Mouse (Mus musculus) mature B cell (primary cell): Measurements from ENCODE around the gene Opcml.

ENCODE experiments used
- in situ Hi-C: fragments of 300-500 bp; cut with MboI; formaldehyde crosslinking; loops from 2 replicates; pipeline ENCODE4 v1.14.3; 2019

The Opcml gene

DNA sequence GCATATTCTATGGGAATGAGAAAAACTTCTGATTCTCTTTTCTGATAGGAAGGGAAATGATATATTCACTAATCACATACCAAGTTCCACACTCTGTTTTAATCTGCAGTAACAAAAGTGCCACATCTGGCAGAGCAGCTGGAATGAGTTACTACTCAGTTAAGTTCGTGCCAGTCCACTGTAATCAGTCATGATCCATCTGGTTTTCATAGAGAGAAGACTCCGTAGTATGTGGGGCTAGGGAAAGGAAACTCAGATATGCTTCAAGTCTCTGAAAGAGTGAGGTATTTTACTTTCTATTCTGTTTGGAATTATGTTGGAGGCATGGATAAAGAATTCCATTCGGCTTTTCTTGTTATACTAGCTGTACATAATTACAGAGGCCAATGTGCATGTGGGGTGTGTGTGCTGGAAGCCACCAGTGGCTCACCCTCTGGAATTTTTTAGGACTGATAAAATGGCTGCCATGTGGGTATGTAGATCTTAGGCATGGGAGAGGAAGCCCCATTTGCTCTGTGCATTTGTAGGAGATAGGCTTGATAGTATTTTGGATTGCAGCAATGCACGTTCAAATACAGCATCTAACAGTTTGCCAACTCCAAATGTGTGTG, 966.4 kb downstream of the Opcml start:
- in situ Hi-C loops, result no loop called here

DNA sequence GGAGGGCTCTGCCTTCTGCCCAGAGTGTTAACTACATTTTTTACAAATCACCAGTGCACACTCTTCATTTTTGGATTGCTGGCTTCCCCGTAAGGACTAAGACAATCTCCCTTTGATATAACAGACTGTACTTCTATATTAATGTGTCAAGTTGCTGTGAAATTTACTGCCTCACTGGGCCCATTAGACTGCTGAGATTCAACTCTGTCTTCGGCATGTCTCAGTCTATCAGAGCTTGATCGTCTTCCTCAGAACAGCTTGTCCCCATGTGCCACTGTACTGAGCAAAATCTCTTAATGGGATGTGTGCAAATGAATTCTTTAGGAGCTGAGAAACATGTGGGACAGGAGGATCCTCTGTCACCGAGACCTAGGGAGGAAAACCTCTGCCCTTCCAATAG, 970.9 kb downstream of the Opcml start:
- in situ Hi-C loops, result no loop called here

DNA sequence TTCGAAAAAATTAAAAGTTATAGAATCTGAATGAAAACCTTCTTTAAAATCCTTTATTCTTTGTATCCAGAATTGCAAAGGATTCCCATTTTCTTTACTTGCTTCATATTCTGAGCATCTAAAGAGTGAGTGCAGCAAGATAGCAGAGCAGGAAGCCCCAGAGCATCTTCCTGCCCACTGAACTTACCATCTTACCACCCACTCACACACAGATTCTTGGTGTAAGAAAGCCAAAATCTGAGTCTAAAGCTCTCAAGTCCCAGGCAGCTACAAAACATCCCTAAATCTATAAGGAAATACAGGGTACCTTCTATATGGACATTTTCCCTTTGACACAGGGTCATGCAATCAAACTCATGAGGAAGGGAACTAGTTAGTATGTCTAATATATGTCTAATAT, 973.6 kb downstream of the Opcml start:
- in situ Hi-C loops, result no loop called here

DNA sequence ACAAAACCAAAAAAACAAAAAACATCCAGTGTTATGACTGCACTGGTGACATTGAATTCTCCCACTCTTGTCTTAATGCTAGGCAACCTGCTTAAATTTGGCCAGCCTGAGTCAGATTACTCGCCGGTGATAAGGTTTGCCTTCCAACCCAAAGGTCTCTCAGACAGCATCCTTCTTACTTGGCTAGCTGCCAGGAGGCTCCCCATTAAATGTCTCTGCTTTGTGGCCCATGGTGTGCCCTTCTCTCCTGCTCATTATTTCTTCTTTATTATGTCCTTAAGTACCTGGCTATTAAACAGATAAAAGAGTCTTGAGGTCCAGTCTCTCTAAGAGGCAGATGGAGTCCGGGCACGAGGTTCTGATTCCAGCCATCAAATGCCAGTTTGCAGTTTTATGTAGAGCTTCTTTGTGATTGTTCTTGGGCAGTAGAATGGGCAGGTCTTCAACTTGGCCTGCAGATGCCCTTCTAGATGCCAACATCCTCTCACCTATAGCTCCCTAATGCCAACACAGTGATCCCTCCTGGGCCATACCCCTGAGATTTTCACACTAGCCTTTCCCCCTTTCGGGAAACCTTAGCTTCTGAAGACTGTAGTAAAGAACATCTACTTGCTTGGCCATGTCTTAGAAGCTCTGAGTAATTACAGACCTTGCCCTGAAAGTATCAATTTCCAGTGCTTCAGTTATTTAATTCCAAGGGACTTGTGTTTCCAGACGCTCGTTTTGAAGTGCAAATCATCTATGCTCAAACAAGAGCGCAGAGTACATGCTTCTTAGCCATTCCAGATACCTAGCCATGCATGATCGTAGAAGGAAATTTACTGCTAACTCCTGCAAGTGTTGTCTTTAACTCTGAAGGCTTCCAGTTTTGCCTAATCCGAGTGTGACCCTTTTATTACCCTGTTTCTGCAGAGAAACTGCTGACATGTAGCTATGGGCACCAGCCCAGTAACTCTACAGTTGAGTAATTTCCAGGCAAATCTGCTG, 986.2 kb downstream of the Opcml start:
- in situ Hi-C loops, result no loop called here

DNA sequence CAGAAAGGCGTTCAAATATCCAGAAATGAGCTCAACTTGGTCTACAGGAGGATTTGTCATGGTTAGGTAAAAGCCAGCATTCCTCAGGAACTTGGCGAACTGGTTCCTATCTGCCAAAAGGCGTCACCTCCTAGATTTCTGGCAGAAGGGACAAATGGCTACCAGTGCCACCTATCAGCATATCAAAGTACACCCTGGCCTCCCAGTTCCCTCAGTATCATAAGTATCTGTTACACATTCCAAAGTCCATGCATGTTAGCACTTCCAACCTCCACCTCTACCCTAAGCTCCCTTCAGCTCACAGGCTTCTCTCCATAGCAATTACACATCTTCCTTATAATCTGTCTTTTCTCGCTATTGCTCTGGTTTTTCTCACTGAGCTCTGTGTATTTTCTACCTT, 993.3 kb downstream of the Opcml start:
- in situ Hi-C loops, result no loop called here

DNA sequence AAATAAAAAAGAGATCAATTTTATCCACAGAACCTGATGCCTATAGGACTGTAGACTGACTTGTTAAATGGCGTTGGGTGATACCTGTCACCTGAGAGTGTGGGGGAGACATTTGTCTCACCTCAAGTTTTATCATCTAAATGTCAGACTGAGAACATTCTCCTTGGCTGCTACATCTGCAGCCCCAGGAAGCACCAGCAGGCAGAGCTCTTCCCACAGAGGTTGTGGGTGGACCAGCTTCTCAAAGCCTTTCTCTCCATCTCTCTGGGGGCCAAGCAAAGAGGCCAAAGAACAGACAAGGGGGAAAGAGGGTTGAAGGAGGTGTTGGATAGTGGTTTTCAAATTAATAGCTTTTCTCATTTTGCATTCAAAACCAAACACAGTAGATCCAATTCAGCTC, 998.9 kb downstream of the Opcml start:
- in situ Hi-C loops, result no loop called here

DNA sequence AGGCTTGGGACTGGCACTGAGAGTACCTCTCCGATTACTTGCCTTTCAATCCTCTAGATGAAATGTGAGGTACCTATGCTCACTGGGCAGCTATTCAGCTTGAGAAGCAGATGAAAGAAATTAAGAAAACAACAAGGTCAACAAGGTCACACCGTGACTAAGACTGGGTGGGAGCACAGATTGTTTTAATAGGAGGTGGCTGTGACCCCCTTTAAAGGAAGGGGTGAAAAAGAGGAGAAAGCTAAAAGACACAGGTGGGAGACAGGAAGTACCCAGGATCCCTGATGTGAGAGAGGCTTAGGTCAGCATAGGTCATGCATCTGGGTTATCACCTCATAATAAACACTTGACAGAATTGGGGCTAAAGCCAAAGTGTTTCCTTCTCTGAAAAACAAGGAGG, 1009.5 kb downstream of the Opcml start:
- in situ Hi-C loops, result no loop called here

DNA sequence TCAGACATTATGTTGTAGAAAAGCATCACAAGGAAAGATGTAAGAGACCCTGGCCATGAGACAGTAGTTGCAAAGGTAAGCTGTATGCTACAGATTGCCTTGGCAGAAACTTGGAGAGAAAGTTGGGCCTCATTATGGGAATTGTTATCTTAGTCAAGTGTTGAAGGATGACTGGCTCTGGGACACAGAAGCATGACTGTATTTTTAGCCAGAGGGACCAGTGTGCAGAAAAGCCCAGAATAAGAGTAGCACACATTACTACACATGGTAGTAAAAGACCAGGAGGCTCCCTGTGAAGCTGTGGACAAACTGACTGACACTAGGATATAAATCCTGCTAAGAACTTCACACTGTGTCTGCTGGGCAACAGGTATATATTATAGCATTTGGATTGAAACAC, 1016.1 kb downstream of the Opcml start:
- in situ Hi-C loops, result no loop called here

DNA sequence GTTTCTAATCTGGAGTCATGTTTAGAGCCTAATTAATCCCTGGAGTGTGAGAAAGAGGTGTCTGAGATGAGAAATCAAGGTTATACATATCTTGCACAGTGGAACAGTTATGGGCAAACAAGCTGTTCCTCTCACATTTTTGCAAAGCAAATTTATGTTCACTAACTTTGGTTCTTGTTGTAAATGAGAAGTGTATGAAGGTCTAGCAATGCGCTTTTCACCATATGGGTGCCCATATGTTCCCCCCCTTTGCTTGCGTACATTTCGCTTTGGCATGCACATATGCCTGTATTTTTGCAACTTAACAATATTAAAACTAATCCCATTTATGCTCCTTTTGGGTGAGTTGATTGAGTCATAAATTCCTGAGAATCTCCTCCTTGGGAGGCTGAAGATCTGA, 1031.5 kb downstream of the Opcml start:
- in situ Hi-C loops, result no loop called here

DNA sequence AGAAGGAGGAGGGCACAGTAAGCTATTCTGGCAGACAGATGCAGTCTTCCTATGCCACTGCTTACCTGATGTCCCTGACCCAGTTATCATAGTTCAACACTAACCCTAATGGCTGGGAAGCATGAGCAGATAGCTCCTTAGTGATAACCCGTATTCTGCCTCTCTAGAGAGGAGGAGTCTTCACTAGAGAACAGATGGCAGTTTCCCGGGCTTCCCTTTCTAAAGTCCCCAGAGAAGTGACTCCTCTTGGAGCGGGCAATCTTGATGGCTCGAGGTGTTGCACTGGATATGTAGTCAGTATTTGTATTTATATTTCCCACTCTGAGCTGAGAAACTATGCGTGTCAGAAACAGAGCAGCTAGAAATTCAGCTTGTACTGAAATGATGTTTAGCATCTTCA, 1031.9 kb downstream of the Opcml start:
- in situ Hi-C loops, result no loop called here

DNA sequence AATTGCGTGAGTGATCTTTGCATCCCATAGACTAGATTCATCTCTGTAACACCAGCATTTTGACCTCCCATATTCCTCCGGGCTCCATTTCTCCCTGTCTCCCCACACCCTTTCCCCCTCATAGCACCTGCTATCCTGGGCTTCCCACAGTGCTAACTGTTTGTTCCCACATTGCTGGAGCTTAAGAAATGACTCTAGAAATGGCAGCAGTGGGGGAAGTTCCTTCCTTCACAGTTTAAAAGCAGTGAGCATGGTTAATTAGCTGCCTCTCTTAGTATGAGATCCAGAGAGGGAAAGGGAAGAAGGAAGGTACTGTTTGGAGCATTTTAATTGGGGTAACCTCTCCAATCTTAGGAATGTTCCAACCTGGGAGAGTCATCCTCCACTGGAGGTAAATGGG, 1035.2 kb downstream of the Opcml start:
- in situ Hi-C loops, result no loop called here

DNA sequence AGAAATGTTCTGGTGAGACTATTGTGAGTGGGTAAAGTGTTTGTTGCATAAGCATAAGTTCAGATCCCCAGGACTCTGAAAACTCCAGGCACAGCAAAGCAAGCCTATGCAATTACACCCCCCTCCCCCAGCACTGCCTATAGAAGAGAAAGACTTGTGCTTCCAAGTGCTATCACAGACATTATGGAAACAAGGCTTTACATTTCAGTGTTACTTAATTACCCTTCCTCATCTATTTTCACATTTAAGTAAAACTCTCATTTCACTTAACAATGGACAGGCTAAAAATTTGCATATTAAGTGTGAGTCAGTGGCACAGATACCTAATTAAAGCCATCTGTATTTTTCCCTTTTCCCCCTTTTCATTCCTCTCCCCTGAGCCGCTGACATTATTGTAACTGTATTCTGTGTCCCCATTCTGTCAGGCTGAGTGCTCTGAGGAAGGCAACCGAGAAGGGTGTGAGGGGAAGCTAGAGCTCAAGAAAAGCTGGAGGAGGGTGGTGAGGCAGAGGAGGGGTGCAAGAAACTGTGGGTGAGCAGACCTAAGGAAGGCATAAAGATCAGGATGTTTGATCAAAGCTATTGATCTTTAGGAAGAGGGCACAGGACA, 1055.5 kb downstream of the Opcml start:
- in situ Hi-C loops, result no loop called here

DNA sequence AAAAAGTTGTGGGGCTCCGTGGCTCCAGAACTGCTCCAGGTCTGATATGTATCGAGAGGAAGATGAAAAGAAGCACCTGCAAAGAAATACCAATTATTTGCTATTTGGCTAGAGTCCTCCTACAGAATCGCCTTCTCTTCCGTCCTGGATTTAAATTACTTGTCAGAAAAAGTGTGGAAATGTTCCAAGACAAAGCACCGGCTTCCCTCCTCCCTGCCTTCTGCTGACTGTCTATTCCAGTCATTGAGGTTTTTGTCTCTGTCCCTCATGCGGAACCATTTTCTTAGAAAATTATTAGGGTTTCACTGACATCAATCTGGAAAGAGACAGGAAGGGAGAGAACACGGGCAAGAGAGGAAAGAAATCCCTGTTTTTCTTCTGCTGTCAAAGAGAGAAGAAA, 1065.3 kb downstream of the Opcml start:
- in situ Hi-C loops, result no loop called here

DNA sequence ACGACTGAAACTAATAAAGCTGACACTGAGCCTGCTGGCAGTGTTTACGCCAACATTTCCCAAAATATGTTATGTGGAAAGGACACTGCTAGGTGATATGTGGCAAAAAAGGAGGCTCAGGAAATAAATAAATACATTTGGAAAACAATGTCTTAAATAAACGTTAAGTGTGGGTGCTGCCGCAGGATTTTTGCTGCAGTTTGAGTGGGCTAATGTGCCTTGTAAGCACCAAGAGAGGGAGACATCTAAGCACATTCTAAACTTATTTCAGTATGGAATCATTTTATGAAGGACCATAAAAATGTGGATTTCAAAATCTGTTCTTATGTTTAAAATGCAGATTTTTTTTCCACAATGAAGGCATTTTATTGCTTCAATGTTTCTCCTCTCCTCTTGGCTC, 1071.4 kb downstream of the Opcml start:
- in situ Hi-C loops, result no loop called here

DNA sequence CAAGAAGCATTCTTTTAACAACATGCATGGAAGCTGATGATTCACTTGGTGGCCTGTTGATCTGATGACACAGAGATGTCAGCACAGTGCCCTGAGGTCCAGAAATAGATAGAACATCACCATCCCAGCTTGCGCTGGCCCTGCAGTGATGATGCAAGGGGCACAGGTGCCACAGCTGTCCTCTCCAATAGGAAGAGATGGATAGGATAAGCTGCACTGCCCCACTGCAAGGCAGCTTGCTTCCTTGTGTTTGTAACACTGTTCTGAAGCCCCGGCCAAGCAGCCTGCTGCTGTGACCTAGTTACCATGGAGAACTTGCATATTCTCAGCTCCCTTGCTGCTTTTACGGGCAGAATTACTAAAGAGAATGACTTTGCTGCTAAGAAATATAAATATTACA, 1076.7 kb downstream of the Opcml start:
- in situ Hi-C loops, result no loop called here

DNA sequence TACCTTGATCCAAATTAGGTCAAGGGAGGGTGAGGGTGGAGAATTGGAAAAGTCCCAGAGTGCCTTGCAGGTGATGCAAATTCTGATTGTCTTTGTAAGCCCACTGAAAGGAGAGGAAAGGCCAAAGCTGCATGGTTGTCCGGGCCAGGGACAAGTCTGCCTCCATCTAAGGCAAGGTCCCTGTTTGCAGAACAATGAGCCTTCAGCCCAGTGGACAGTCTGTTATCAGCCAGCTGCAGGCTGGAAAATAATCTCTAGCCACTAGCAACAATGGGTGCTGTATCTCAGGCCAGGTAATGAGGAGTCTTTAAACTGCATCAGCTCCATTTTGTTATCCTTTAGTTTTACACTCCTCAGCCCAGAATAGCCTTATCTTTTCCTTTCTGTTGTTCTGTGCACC, 1079.9 kb downstream of the Opcml start:
- in situ Hi-C loops, result no loop called here

DNA sequence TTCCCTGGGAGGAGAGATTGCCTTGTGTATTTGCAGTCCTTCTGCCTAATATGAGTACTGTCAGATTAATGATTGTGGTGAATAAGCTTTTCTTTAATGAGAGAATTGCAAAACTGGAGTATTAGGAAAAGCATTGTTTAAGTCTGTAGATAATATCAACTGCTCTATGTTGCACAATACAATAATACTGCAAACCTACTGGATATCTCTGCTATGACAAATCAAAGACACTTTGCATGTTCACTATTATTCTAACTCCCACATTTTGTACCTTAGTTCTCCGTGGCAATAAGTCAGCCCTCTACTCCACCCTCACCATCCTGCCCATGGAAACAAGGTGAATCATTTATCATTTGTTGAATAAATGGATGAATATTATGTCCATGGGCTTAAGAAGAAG, 1092.0 kb downstream of the Opcml start:
- in situ Hi-C loops, result no loop called here

DNA sequence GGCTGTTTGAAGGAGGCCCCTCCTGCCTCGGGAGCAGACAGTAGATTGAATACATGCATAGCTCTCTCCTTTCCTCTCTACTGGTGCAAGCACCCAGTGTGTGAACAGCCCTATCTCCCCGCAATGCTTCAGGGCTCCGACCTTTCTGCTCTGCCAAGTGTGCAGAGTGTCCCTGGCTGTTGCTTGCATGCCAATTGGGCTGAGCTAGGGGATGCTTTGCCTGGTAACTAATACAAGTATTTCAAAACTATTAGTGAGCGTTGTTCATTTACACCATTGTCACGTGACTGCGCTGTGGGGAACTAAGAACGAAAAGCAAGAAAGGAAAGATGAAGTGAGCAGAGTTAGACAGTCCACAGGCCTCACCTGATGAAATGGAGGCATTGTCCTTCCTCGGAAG, 1101.0 kb downstream of the Opcml start:
- in situ Hi-C loops, result no loop called here

DNA sequence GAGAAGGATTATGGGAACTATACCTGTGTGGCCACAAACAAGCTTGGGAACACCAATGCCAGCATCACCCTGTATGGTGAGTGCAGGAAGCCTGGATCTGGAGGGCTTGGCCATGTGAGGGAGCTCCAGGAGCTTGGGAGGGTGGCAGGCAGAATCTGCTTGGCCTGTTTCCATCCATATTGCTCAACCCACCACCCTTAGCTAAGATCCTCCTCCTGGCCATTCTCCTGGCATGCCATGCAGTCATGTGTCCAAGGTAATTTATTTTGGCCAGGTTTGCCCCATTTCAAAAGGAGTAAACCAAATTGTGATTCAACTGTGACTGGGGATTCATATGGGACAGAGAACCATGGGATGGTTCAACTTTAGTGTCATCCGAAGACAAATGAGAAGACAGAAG, 1112.7 kb downstream of the Opcml start:
- in situ Hi-C loops, result no loop called here

DNA sequence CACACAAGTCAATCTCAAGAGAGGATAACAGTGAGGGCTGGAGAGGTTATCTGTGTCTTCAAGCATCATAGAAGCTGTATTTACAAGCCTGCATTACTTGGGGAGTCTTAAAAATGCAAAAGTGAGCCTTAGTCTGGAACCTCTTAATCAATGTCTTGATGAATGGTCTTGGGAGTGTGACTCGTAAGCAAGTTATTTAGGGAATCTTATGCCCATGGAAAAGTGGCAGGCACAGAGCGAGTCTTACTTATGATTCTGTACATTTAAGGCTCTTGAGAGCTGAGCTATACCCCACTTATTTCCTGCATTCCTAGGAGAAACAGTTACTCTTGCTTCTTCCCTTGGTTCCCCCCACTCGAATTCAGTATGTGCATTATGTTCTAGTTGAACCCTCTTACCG, 1119.2 kb downstream of the Opcml start:
- in situ Hi-C loops, result no loop called here

DNA sequence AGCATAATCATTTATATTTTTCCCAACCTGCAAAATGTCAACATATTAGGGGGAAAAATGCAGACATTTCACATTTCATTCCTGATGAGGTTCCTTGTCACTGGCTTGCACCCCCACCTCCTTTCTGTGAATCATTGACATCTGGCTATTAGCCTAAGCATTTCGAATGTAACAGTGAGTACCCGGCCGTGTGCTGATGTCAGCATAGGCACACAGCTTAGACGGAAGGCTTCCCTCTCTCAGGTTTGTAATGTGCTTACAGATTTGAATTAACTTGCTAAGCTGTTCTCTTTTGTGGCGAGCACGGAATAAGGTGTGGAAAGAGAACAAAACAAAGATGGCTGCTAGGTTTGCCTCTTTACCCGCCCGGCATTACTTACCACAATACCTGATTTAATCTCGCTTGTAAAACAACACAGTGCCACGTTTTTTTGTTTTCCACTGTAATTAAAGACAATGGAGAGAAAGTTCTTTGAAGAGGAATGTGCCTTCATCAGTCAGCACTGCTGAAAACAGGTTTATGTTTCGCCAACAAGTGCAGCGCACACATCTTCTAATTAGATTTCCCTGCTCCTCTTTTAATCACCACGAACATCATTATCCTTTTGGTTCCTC, 1121.1 kb downstream of the Opcml start:
- in situ Hi-C loops, result no loop called here

DNA sequence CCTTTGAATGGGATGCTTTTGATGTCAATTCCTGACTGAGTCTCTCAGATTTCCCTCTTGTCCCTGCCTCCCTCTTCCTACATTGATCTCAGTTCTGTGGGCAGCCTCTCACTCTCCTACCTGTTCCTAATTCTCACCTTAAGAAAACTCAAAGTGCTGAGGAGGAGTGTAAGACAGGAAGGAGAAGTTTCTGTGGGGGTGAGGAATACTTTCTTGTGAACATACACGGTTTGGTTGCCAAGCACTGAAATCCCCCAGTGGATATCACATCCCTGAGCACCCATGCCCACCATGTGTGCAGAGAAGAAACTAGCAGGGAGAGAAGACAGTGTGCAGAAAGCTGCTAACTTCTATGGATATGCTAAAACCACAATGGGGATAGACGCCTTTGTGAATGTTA, 1141.5 kb downstream of the Opcml start:
- in situ Hi-C loops, result no loop called here

DNA sequence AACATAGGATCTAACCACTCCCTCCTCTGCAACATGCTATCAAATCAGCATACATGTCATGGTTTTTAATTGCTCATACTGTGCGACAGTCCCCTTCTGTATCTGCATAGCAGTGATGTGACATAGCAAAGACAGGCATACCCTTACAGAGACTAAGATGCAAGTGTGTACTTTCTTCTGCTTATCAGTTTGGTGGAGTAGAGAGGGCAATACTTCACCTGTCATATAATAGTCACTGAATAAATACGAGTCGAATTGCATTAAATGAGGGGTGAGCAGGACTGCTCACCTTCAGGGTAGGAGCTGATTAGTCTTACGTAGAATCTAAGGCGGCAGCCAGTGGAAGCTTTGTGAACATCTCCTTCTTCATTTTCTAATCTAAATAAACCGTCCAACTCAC, 1146.6 kb downstream of the Opcml start:
- in situ Hi-C loops, result no loop called here
